Mouse (Mus musculus): ENCODE results near the gene Mpig6b.

Mpig6b gene

DNA sequence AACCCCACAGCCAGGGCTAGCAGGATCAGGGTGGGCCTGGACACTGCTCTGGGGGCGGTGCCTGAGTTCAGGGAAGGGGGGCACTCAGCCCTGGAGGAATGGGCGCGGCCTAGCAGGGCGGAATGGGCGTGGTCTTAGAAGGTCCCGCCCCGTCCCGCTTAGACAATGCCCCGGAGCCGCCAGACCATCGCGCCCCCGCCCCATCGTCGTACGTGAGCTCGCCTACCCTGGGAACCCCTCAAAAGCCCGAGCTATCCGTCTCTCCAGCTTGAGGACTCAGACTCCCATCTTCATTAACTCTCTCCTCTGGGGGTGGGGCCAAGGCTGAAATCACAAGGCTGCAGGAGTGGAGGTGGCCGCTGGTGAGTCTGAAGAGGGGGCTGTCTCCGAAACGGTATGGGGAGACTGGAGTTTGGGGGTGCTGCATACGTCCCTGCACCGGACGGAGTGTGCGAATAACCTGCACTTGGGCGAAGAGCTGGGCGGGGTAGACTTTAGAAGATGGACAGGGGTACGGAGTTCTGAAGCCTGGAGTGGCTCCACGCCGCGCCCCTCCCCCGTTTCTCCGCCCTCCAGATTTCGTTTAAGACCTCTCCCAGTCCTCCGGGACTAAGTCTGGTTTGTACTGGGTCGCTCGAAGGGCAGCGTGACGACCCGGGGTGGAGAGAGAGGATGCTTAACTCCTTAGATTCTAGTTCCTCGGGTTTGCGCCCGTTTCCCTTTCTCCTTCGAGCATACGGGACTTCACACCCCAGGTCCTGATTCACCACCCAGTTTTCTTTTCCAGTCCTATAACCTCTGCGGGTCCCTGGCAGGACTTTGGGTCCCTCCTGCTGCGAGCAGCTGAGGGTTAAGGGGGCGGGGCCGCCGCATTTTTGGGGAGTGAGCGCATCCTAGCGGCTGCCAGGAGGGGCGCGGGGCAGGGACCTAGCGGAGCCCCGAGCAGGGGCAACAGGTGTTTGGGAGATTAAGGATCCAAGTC, 6.8 kb downstream of the Mpig6b start, which contains the start of gene Ddah2:
Gene Ddah2, plus strand, starts transcription at position 125 of the 982 bp plus-strand sequence.
- DNase-seq = peak; percentile 98

DNA sequence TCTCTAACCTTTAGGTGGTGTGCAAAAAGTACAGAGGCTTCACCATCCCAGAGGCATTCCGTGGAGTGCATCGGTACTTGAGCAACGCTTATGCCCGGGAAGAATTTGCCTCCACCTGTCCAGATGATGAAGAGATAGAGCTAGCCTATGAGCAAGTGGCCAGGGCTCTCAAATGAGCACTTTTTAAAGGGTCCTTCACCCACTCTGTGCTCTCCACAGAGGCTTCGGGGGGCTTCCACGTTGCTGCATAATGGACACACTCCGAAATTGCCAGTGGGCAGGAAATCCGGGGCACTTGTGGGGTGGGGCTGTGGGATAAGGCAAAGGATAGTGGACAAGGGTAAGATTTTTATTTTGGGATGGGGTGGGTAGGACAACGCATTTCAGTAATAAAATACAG, 7.7 kb downstream of the Mpig6b start:
- peak; percentile 33 for DNase-seq

DNA sequence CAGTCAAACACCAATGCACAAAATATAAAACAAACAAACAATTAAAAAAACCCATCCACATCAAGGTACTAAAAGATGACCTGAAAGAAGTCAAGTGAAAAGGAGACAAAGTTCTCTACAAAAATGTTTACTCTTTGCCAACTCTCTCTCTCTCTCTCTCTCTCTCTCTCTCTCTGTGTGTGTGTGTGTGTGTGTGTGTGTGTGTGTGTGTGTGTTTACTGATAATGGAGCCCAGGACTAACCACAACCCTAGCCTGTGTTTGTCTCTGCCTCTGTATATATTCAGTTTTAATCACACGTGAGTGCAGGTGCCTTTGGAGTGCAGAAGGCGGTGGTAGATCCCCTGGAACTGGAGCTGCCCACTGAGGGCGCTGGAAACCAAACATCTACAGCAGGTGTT, 8.9 kb downstream of the Mpig6b start:
- no peak for DNase-seq

DNA sequence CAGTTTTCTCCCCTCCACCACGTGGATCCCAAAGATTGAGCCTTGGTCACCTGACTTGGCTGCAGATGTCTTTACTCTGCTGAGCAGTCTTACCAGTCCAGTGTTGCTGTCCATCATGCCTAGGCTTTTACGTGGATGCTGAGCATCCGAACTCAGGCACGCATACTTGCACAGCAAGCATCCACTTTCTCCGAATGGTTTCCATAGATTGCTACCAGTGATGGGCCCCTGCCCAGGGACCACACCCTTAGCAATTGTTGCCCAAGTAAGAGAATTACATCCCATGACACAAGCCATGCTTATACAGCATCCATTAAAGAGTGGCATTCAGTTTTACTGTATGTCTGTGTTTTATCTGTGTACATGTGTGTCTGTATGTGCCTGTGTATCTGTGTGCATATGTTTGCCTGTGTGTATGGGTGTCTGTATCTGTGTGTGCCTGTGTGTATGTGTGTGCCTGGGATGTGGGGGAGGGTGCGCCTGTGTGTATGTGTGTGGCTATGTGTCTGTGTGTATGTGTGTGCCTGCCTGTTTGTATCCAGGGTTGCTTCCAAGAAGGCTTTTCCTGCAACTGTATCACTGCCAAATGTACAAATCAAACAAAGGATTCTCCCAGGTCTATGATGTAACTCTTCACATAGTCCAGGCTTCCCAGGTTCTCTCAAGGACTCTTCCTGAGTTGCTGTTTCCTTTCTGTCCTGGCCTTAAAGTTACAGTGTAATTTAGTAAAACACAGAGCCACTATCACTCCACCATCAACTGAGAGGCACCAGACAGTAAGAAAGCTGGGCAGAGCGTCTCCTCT, 10.1 kb downstream of the Mpig6b start:
- peak; percentile 38 for DNase-seq

DNA sequence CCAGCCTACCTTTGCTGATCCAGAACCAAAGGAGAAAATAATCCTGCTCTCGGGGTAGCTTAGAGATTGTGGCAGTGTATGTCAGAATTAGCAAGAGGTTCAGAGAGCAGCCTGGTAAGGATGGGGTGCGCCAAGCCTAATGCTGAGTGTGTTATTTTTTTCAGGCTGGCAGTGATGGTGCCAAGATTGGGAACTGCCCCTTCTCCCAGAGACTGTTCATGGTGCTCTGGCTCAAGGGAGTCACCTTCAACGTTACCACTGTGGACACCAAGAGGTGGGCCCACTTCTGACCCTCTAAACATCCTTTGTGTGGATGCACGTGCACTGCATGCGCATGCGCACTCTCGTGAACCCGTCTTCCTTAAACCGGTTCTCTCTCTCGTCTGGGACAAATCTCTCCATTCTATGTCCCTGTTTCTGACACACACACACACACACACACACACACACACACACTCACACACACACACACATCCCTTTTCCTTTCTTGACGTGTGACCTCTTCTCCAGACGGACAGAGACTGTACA, 13.6 kb downstream of the Mpig6b start:
- DNase-seq = no peak

GRCm38 (mm10) chr17:35051156-35052086, 14.6 kb downstream of the Mpig6b start:
- DNase-seq = peak; percentile 86

DNA sequence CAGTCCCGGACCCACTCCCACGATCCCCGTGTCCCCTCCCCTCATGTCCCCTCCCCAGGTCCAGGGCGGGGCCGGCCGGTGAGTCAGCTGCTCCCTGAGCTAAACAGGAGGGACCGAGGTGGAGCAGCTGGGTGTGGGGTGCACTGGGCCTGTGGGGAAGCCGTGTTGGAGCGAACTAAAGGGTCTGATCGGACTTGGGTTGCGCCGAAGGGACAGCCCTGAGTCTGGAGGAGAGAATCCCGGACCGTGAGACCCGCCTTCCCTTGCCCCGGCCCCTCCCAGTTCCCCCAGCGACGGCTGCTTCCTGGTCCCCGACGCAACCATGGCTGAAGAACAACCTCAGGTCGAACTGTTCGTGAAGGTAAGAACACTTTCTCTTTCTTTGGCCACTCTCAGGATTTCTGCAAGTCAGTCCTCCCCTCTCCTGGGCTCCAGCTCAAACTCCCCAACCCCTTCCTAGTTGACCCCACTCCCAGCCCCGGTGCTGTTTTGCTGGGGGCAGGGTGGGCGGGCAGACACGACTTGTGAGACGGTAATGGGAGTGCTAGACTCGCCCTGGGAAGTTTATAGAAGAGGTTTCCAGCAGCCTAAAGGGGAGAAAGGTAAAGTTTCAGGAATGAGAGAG, 15.7 kb downstream of the Mpig6b start:
- peak; percentile 90 for DNase-seq

DNA sequence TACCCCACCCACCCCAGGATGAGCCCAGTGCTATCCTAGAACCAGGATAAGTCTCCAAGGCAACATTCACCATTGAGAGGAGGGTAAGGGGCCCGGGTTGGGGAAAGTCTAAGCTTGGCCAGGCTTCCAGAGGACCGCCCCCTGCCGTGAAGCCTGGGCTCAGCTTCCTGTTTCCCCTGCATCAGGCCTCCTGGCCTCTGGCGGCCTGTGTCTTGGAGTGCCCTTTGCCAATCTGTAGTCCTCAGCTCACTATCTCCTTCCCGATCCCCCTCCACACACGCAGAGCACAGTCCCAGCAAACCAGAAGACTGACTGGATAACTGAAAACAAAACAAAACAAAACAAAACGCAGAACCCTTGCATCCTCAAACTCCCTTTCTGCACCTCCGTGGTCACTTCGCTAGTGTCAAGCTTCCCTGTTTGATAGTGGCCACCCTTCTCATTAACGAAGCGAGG, 16.4 kb downstream of the Mpig6b start, which contains the start of gene Clic1:
Gene Clic1, plus strand, starts transcription at position 406 of the 456 bp plus-strand sequence.
- DNase-seq = peak; percentile 82

- no peak for DNase-seq
Measured at GRCm38 (mm10) chr17:35048932-35049440, 17.0 kb downstream of the Mpig6b start.

DNA sequence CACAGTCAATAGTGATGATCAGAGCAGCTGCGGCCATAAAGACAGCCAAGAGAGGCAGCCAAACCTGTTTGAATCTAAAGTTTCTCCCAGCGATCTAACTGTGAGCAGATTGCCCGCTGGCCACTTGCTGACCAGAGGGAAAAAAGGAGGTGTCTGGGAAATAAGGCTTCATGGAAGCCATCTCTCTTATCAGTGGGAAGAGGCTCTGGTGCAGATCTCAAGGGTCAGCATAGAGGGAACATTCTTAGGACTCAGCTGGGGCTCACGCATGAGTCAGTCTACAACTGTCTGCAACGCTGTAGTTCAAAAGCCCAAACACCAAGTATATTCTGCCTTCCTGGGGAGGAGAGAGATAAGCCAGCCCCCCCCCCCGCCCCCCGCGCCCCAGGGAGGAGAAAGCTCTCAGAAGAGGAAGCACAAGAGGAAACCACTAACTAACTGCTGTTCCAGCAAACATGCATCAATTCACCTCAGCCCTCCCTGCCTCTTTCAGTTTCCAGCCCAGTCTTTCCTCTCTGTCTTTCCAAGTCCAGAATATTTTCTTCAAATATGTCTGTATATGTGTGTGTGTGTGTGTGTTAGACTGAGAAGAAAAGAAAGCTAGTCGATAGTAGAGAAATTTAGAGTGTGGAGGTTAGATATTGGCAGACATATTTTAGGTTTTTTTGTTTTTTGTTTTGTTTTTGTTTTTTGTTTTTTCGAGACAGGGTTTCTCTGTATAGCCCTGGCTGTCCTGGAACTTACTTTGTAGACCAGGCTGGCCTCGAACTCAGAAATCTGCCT, 17.6 kb downstream of the Mpig6b start:
- DNase-seq = peak; percentile 43

GRCm38 (mm10) chr17:35047688-35048087, 18.3 kb downstream of the Mpig6b start:
- peak; percentile 41 for DNase-seq

GRCm38 (mm10) chr17:35046681-35047455, 19.1 kb downstream of the Mpig6b start, which contains the start of gene Msh5:
Msh5 (minus strand) TSS chr17:35046745.
- peak; percentile 99 for DNase-seq

- no peak for DNase-seq
Measured at GRCm38 (mm10) chr17:35045807-35046680, 19.9 kb downstream of the Mpig6b start.

- no peak for DNase-seq
Measured at GRCm38 (mm10) chr17:35044904-35045806, 20.8 kb downstream of the Mpig6b start.

DNA sequence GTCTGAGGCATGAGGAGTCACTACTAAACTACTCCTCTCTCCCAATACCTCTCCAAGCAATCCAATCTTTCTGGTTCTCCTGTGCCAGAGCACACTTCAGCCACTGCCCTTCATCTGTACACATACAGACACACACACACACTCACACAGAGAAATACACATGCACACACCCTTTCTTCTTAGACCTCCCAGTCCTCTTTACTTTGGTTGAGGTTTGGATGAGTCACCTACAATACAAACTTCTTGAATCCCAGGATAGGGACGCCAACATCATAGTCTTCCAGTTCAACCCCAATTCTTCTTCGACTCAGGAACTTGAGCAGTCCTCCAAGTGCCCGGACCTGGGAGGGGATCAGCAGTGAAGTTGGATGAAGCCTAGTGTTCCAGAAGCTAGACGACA, 22.2 kb downstream of the Mpig6b start:
- no peak for DNase-seq

GRCm38 (mm10) chr17:35039121-35039873, 26.7 kb downstream of the Mpig6b start:
- no peak for DNase-seq
